Comparison of ENCODE assay signal across 8 mouse cellular contexts in the genomic region with DNA sequence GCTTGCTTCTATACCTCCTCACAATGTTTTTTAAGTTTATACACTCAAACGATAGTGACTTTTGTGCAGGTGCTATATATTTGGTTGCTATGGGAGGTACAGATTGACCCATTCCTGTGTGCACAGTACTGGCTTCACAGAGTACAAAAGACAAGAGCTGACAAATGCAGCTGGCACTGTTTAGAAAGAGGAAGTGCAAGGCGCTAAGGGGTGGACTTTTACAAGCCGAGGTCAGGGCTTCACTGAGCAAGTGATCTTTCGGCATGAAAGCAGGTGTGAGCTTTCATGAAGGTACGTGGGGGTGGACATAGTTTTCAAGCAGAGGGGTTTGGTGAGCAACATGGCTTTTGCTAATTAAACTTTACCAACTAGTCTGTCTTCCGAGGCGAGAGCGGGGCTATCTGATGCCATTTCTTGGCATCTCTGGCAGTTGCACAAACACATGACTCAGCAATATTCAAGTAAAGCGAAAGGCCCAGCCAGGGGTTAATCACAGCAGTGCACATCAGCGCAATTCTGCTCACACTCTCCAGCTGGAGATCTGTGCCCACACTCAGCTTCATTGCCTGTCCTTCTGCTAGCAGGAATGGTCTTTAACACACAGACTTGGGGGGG. TPM values are rescaled to one million over a fixed set of nuclear protein-coding genes. Genes with fewer than 3 reads are reported as not detected.
DNase-seq lines count a peak whose midpoint lies in the region; ATAC-seq and TF ChIP-seq lines count a peak whose summit lies in the region.

No protein-coding gene starts in this region.

- H3K36me3 ChIP-seq in megakaryocyte, embryonic 14.5 days (replicated peaks; ENCODE audit: low read length), result no peaks in the 10 kb centered on the region
- H3K36me3 ChIP-seq in midbrain, postnatal 0 days (ENCODE audit: insufficient read depth, low read length), result no peaks in the 10 kb centered on the region

- H3K9ac ChIP-seq in midbrain, postnatal 0 days (replicated peaks; ENCODE audit: low read length, poor library complexity, severe bottlenecking), result no peak overlapping the region

- no peaks in the 10 kb centered on the region for H3K9me3 ChIP-seq in megakaryocyte, embryonic 14.5 days
- H3K9me3 ChIP-seq in midbrain, postnatal 0 days (ENCODE audit: low read length), result no peaks in the 10 kb centered on the region

- H3K27ac ChIP-seq in midbrain, postnatal 0 days (ENCODE audit: low read depth, low read length), result no peak overlapping the region

- peak; percentile 37 for DNase-seq in adrenal gland, postnatal 14 days
- DNase-seq in adrenal gland, adult 18-20 months (ENCODE audit: low spot score in 2 of 2), result no peak
- DNase-seq in B cell, adult 2 months, result peak; percentile 49 to 52
- DNase-seq in induced T-regulatory cell, adult 2 months (ENCODE audit: low read depth), result peak; percentile 18
- DNase-seq in layer of hippocampus, postnatal 25 days (ENCODE audit: extremely low spot score in 1 of 2, low spot score in 1 of 2), result no peak
- DNase-seq in yolk sac, embryonic 10.5 days (ENCODE audit: low spot score), result no peak
- DNase-seq in midbrain, postnatal 0 days (ENCODE audit: low spot score), result no peak

- ATAC-seq in midbrain, postnatal 0 days (ENCODE audit: low FRiP score), result no peak

- peak overlapping the region; percentile 78 for H3K4me3 ChIP-seq in megakaryocyte, embryonic 14.5 days (replicated peaks)
- no peak overlapping the region for H3K4me3 ChIP-seq in midbrain, postnatal 0 days (ENCODE audit: low read depth, low read length)

- H3K4me2 ChIP-seq in midbrain, postnatal 0 days (ENCODE audit: low read depth, low read length, poor library complexity, severe bottlenecking), result no peak overlapping the region

- no peak for TF ChIP-seq CTCF in midbrain, postnatal 0 days (IDR thresholded peaks at IDR 0.05)

- H3K27me3 ChIP-seq in megakaryocyte, embryonic 14.5 days (replicated peaks), result peaks cover 10% of the 10 kb centered on the region
- no peaks in the 10 kb centered on the region for H3K27me3 ChIP-seq in midbrain, postnatal 0 days (ENCODE audit: insufficient read depth, low read length)

- WGBS in midbrain, postnatal 0 days, result 67% methylated on average over 10 of the region's 10 CpGs

- H3K4me1 ChIP-seq in megakaryocyte, embryonic 14.5 days, result peaks cover 6% of the 10 kb centered on the region
- H3K4me1 ChIP-seq in midbrain, postnatal 0 days (ENCODE audit: insufficient read depth, low read length), result 0 out of 2 replicates have a peak, but pooled peaks cover 3% of the 10 kb centered on the region

RNA-seq across cellular contexts. Expression of gene Arntl, which starts 10.0 kb away (rescaled TPM):
- total RNA-seq in adrenal gland, postnatal 14 days (2021), result 30.6 and 41.6 TPM in 2 replicates
- total RNA-seq in adrenal gland, adult 18-20 months (2021), result 10 to 100 TPM; 41.9 to 45.7 TPM
- 0.13 TPM in 1 of 2 replicates, not detected in the other for polyA plus RNA-seq in megakaryocyte, embryonic 14.5 days (2012; ENCODE audit: insufficient read depth, low replicate concordance)
- 10 to 100 TPM; 31.1 to 32.0 TPM for total RNA-seq in layer of hippocampus, postnatal 25 days (2021)
- 27.3 and 29.7 TPM in 2 replicates for total RNA-seq in midbrain, postnatal 0 days (2014; rRNA removed)
- 21.1 and 23.0 TPM in 2 replicates for polyA plus RNA-seq in midbrain, postnatal 0 days (2015; fragmentation: Nextera tagmentation; extraction: Ambion mirVana)

Comparison
In these comparisons a context has a peak if more than half of its experiments do, and no peak if none do; other contexts are left out.
1. DNase-seq: peak in adrenal gland, postnatal 14 days (single experiment), B cell, adult 2 months (2 of 2) and induced T-regulatory cell, adult 2 months (single experiment); none in adrenal gland, adult 18-20 months (0 of 2), layer of hippocampus, postnatal 25 days (0 of 2), yolk sac, embryonic 10.5 days (single experiment) and midbrain, postnatal 0 days (single experiment).